Mouse (Mus musculus) urinary bladder, postnatal 10 days (tissue): ENCODE data around the gene Umod.

ENCODE experiments used
- DNase-seq: peaks from one replicate; pipeline ENCODE4 v3.0.0; 2022; ENCODE audit warnings: low spot score

Umod gene

GRCm38 (mm10) chr7:119479256-119479655 is at the start of gene Umod:
Gene Umod (minus strand): TSS chr7:119479282.
- no peak for DNase-seq

GRCm38 (mm10) chr7:119528617-119529016 is 49.5 kb upstream of the Umod start:
- DNase-seq: no peak

GRCm38 (mm10) chr7:119527548-119527947 is 48.5 kb upstream of the Umod start:
- DNase-seq: no peak

GRCm38 (mm10) chr7:119527135-119527534 is 48.1 kb upstream of the Umod start:
- no peak for DNase-seq

- no peak for DNase-seq
These were observed 47.4 kb upstream of the Umod start for GRCm38 (mm10) chr7:119526486-119526885.

- DNase-seq: no peak
These were observed 46.8 kb upstream of the Umod start for GRCm38 (mm10) chr7:119525881-119526281.

- DNase-seq: no peak
These were observed 44.3 kb upstream of the Umod start, which contains the start of gene Pdilt for GRCm38 (mm10) chr7:119523389-119523788. Gene Pdilt (minus strand): TSS chr7:119523489.

GRCm38 (mm10) chr7:119522385-119522784 is 43.3 kb upstream of the Umod start:
- DNase-seq: no peak

GRCm38 (mm10) chr7:119521816-119522215 is 42.7 kb upstream of the Umod start:
- no peak for DNase-seq

GRCm38 (mm10) chr7:119519654-119520053 is 40.6 kb upstream of the Umod start:
- peak; percentile 23 for DNase-seq

GRCm38 (mm10) chr7:119519163-119519562 is 40.1 kb upstream of the Umod start, which contains the start of gene Acsm5:
Gene Acsm5 (plus strand): TSS chr7:119519463.
- DNase-seq: no peak

- no peak for DNase-seq
These were observed 37.1 kb upstream of the Umod start for GRCm38 (mm10) chr7:119516272-119516558.

GRCm38 (mm10) chr7:119515492-119516271 is 36.6 kb upstream of the Umod start:
- no peak for DNase-seq

GRCm38 (mm10) chr7:119513056-119513455 is 34.0 kb upstream of the Umod start:
- no peak for DNase-seq

GRCm38 (mm10) chr7:119511143-119511542 is 32.1 kb upstream of the Umod start:
- no peak for DNase-seq

- DNase-seq: no peak
These were observed 11.1 kb upstream of the Umod start for GRCm38 (mm10) chr7:119490041-119490780.

- DNase-seq: no peak
These were observed 7.6 kb upstream of the Umod start for GRCm38 (mm10) chr7:119486683-119487082.

- DNase-seq: no peak
These were observed 5.1 kb upstream of the Umod start for GRCm38 (mm10) chr7:119484154-119484553.

- no peak for DNase-seq
These were observed 2.3 kb downstream of the Umod start for GRCm38 (mm10) chr7:119476500-119477389.

GRCm38 (mm10) chr7:119459185-119459584 is 19.9 kb downstream of the Umod start, which contains the start of gene Gp2:
Gene Gp2 (minus strand): TSS chr7:119459285.
- DNase-seq: no peak

- no peak for DNase-seq
These were observed 24.9 kb downstream of the Umod start for GRCm38 (mm10) chr7:119454192-119454591.

- no peak for DNase-seq
These were observed 35.2 kb downstream of the Umod start for GRCm38 (mm10) chr7:119443849-119444248.
